Mouse (Mus musculus): ENCODE data around the gene Omp. TPM values are rescaled to one million over a fixed set of nuclear protein-coding genes. Genes with fewer than 3 reads are reported as not detected.

Omp gene
- total and polyA plus RNA-seq, 2 experiments from 2014 or later = 0.46 to 0.55 TPM

DNA sequence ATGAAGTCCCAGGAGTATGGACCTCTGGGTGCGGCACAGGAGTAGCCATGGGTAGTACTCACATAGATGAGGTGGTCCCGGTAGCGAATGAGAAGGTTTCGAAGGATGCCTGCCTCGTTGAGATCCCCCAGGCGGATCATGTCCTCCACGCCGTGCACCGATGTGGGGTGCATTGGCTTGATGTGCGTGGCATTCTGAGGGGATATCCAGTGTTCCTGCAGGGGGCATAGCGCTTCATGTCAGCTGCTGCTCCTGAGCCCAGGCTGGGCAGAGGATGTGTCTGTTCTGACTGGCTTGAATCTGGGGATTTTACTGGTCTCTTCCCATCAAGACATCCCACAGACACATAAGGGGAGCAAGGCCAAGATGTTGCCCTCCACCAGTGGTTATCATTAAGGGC, 42.8 kb downstream of the Omp start:
- Histone ChIP-seq H3K4me2 (ENCODE audit: low read depth, low read length, poor library complexity, severe bottlenecking) (peak overlapping the region; percentile 50), H3K27me3 (ENCODE audit: insufficient read depth, low read length) (no peaks in the 10 kb centered on the region), H3K9me3 (ENCODE audit: low read length) (no peaks in the 10 kb centered on the region), H3K36me3 (ENCODE audit: insufficient read depth, low read length) (peaks cover 2% of the 10 kb centered on the region; the same call in 1 of the 2 replicates), H3K4me3 (ENCODE audit: low read depth, low read length) (no peak overlapping the region), H3K27ac (ENCODE audit: low read depth, low read length) (peak overlapping the region; percentile 58; the same call in 1 of the 2 replicates), H3K4me1 (ENCODE audit: insufficient read depth, low read length) (peaks cover 4% of the 10 kb centered on the region; the same call in 1 of the 2 replicates), H3K9ac (replicated peaks; ENCODE audit: low read length, poor library complexity, severe bottlenecking) (no peak overlapping the region)
- WGBS = 97% methylated on average over 11 of the region's 11 CpGs
- no peak for DNase-seq (ENCODE audit: low spot score)
- ATAC-seq (ENCODE audit: low FRiP score) = no peak
- TF ChIP-seq CTCF (IDR thresholded peaks at IDR 0.05) = peak; percentile 23; the same call in 1 of the 2 replicates

GRCm38 (mm10) chr7:98097557-98097956, 47.7 kb downstream of the Omp start:
- H3K4me2 ChIP-seq (ENCODE audit: low read depth, low read length, poor library complexity, severe bottlenecking) = no peak overlapping the region
- peaks cover 10% of the 10 kb centered on the region; the same call in 1 of the 2 replicates for H3K36me3 ChIP-seq (ENCODE audit: insufficient read depth, low read length)
- H3K9me3 ChIP-seq (ENCODE audit: low read length) = no peaks in the 10 kb centered on the region
- no peak overlapping the region for H3K9ac ChIP-seq (replicated peaks; ENCODE audit: low read length, poor library complexity, severe bottlenecking)
- 96% methylated on average over 8 of the region's 8 CpGs for WGBS
- TF ChIP-seq CTCF (IDR thresholded peaks at IDR 0.05) = no peak
- no peak for DNase-seq (ENCODE audit: low spot score)
- no peak overlapping the region for H3K4me3 ChIP-seq (ENCODE audit: low read depth, low read length)
- no peaks in the 10 kb centered on the region for H3K27me3 ChIP-seq (ENCODE audit: insufficient read depth, low read length)
- H3K4me1 ChIP-seq (ENCODE audit: insufficient read depth, low read length) = peaks cover 4% of the 10 kb centered on the region; the same call in 1 of the 2 replicates
- ATAC-seq (ENCODE audit: low FRiP score) = no peak
- no peak overlapping the region for H3K27ac ChIP-seq (ENCODE audit: low read depth, low read length)

GRCm38 (mm10) chr7:98095852-98096251, 49.5 kb downstream of the Omp start:
- Histone ChIP-seq H3K36me3 (ENCODE audit: insufficient read depth, low read length) (peaks cover 17% of the 10 kb centered on the region; the same call in 1 of the 2 replicates), H3K4me1 (ENCODE audit: insufficient read depth, low read length) (no peaks in the 10 kb centered on the region), H3K4me3 (ENCODE audit: low read depth, low read length) (no peak overlapping the region), H3K4me2 (ENCODE audit: low read depth, low read length, poor library complexity, severe bottlenecking) (no peak overlapping the region), H3K27ac (ENCODE audit: low read depth, low read length) (no peak overlapping the region), H3K27me3 (ENCODE audit: insufficient read depth, low read length) (no peaks in the 10 kb centered on the region), H3K9ac (replicated peaks; ENCODE audit: low read length, poor library complexity, severe bottlenecking) (no peak overlapping the region), H3K9me3 (ENCODE audit: low read length) (no peaks in the 10 kb centered on the region)
- ATAC-seq (ENCODE audit: low FRiP score) = no peak
- WGBS = 93% methylated on average over 4 of the region's 4 CpGs
- TF ChIP-seq CTCF (IDR thresholded peaks at IDR 0.05) = no peak
- no peak for DNase-seq (ENCODE audit: low spot score)

Other genes with a start within 250 kb of the Omp start
- gene Gdpd4, start 225.5 kb downstream of the Omp start, total RNA-seq (2014; rRNA removed) = 0.71 TPM in 1 of 2 replicates, not detected in the other
- not detected in 2 replicates for gene Gdpd4, start 225.5 kb downstream of the Omp start, polyA plus RNA-seq (2015; fragmentation: Nextera tagmentation; extraction: Ambion mirVana)
- 66.0 and 74.3 TPM in 2 replicates for gene Myo7a, start 26.0 kb downstream of the Omp start, total RNA-seq (2014; rRNA removed)
- gene Myo7a, start 26.0 kb downstream of the Omp start, polyA plus RNA-seq (2015; fragmentation: Nextera tagmentation; extraction: Ambion mirVana) = 11.1 and 14.6 TPM in 2 replicates
- gene Capn5, start 32.8 kb upstream of the Omp start, total RNA-seq (2014; rRNA removed) = 40.0 and 51.9 TPM in 2 replicates
- gene Capn5, start 32.8 kb upstream of the Omp start, polyA plus RNA-seq (2015; fragmentation: Nextera tagmentation; extraction: Ambion mirVana) = 20.7 and 20.9 TPM in 2 replicates
- gene B3gnt6, start 54.0 kb upstream of the Omp start, total RNA-seq (2014; rRNA removed) = 1.5 and 2.0 TPM in 2 replicates
- 1.3 TPM in 2 replicates for gene B3gnt6, start 54.0 kb upstream of the Omp start, polyA plus RNA-seq (2015; fragmentation: Nextera tagmentation; extraction: Ambion mirVana)
- 12.0 and 15.5 TPM in 2 replicates for gene Acer3, start 175.7 kb upstream of the Omp start, total RNA-seq (2014; rRNA removed)
- 19.4 and 19.8 TPM in 2 replicates for gene Acer3, start 175.7 kb upstream of the Omp start, polyA plus RNA-seq (2015; fragmentation: Nextera tagmentation; extraction: Ambion mirVana)
- gene Tsku, start 215.8 kb upstream of the Omp start, total RNA-seq (2014; rRNA removed) = 30.7 and 32.1 TPM in 2 replicates
- 6.1 and 7.0 TPM in 2 replicates for gene Tsku, start 215.8 kb upstream of the Omp start, polyA plus RNA-seq (2015; fragmentation: Nextera tagmentation; extraction: Ambion mirVana)

All from midbrain, postnatal 0 days (tissue).